Mouse (Mus musculus) heart, embryonic 14.5 days (tissue): ENCODE measurements around the gene Zgpat. TPM values are rescaled to one million over a fixed set of nuclear protein-coding genes. Genes with fewer than 3 reads are reported as not detected.

ENCODE experiments used
- ATAC-seq: fragments of 200-750 bp; cut with Nextera tagmentation; 2 replicates; pipeline ENCODE4 v1.8.0; 2017; ENCODE audit warnings: low read depth, moderate TSS enrichment; ENCODE audit not compliant: insufficient number of reproducible peaks, insufficient read depth, low FRiP score
- H3K27ac ChIP-seq, 2 experiments: fragments of 200-500 bp in 1 of 2; fragments of 300-500 bp in 1 of 2; sonication (generic) in 1 of 2; replicated peaks in 1 of 2; 2 replicates each; pipeline ENCODE4 v1.5.1; 2012 to 2014; ENCODE audit warnings: low read depth in 2 of 2, low read length in 2 of 2, control low read depth in 1 of 2, mild to moderate bottlenecking in 1 of 2, mixed read lengths in 1 of 2; ENCODE audit not compliant: control insufficient read depth in 1 of 2, insufficient read depth in 1 of 2
- H3K27me3 ChIP-seq: fragments of 300-500 bp; sonication (generic); 2 replicates; pipeline ENCODE4 v1.6.1; 2014; ENCODE audit warnings: mild to moderate bottlenecking, low read length, control low read depth; ENCODE audit not compliant: control insufficient read depth, insufficient read depth
- H3K36me3 ChIP-seq: fragments of 300-500 bp; sonication (generic); 2 replicates; pipeline ENCODE4 v1.6.1; 2014; ENCODE audit warnings: mild to moderate bottlenecking, control low read depth, low read length, mixed read lengths; ENCODE audit not compliant: control insufficient read depth, insufficient read depth
- H3K4me1 ChIP-seq, 2 experiments: fragments of 200-500 bp in 1 of 2; fragments of 300-500 bp in 1 of 2; sonication (generic) in 1 of 2; 2 replicates each; pipeline ENCODE4 v1.6.1; 2012 to 2014; ENCODE audit warnings: low read length in 2 of 2, control low read depth in 1 of 2, mixed read lengths in 1 of 2; ENCODE audit not compliant: control insufficient read depth in 2 of 2, insufficient read depth in 2 of 2
- H3K4me2 ChIP-seq: fragments of 300-500 bp; sonication (generic); 2 replicates; pipeline ENCODE4 v1.6.1; 2014; ENCODE audit warnings: mild to moderate bottlenecking, low read length
- H3K4me3 ChIP-seq, 2 experiments: fragments of 200-500 bp in 1 of 2; fragments of 300-500 bp in 1 of 2; sonication (generic) in 1 of 2; 2 replicates each; pipeline ENCODE4 v1.5.1; 2012 to 2014; ENCODE audit warnings: low read length in 2 of 2, mild to moderate bottlenecking in 2 of 2, control low read depth in 1 of 2, low read depth in 1 of 2, moderate library complexity in 1 of 2; ENCODE audit not compliant: control insufficient read depth in 1 of 2, insufficient read depth in 1 of 2
- H3K9ac ChIP-seq: fragments of 300-500 bp; sonication (generic); 2 replicates; pipeline ENCODE4 v1.6.1; 2014; ENCODE audit warnings: mild to moderate bottlenecking, low read length
- H3K9me3 ChIP-seq: fragments of 300-500 bp; sonication (generic); 2 replicates; pipeline ENCODE4 v1.6.1; 2016; ENCODE audit warnings: low read length, control low read depth; ENCODE audit not compliant: control insufficient read depth
- WGBS: fragments of 180-500 bp; shearing (Covaris S2); extraction: QIAGEN DNeasy Blood & Tissue Kit; methylation state at CpG from one replicate; pipeline ENCODE4 v1.1.7; 2014; 5-methylcytosine and 5-hydroxymethylcytosine counted together
- polyA plus RNA-seq: library from polyadenylated mRNA; unstranded; fragments of >200 nt; fragmentation: Nextera tagmentation; extraction: Ambion mirVana; gene quantifications from 2 replicates; pipeline ENCODE4 v1.2.1, GENCODE M21; 2014

Zgpat gene
- polyA plus RNA-seq, 1 experiment from 2014 or later: 26.3 TPM

GRCm38 (mm10) chr2:181377230-181377629, 12.5 kb downstream of the Zgpat start:
- Histone ChIP-seq H3K36me3 (peaks cover 42% of the 10 kb centered on the region), H3K27ac (no peak overlapping the region), H3K4me1 (no peaks in the 10 kb centered on the region), H3K9ac (no peak overlapping the region), H3K4me3 (no peak overlapping the region), H3K27me3 (no peaks in the 10 kb centered on the region), H3K4me2 (no peak overlapping the region), H3K9me3 (no peaks in the 10 kb centered on the region)
- ATAC-seq: no peak
- WGBS: 55% methylated on average over 2 of the region's 2 CpGs

DNA sequence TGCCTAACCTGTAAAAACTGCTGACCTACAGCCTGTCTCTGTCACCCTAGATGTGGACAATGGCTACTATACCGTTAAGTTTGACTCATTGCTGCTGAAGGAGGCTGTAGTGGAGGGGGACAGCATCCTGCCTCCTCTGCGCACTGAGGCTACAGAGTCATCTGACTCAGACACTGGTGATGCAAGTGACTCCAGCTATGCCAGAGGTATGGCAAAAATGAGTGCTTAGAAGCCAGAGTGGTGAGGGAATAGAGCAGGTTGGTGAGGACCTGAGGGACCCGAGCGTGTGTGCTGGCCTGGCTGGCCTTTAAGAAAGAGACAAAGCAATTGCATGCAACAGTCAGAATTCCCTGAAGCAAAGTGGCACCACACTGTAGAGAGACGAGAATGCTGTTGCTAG, 14.0 kb downstream of the Zgpat start:
- Histone ChIP-seq H3K36me3 (peaks cover 57% of the 10 kb centered on the region), H3K27ac (no peak overlapping the region)
- WGBS: 86% methylated on average over 5 of the region's 5 CpGs

GRCm38 (mm10) chr2:181379778-181380177, 15.1 kb downstream of the Zgpat start, which contains the start of gene Lime1:
Gene Lime1, plus strand, starts transcription at chr2:181380078.
- H3K27ac ChIP-seq: no peak within 1 kb of the TSS
- H3K9ac ChIP-seq: no peak within 1 kb of the TSS
- no peaks in the 10 kb centered on the region for H3K27me3 ChIP-seq
- no peaks in the 10 kb centered on the region for H3K9me3 ChIP-seq
- no peak within 1 kb of the TSS for H3K4me3 ChIP-seq
- WGBS: 89% methylated on average over 12 of the region's 12 CpGs
- H3K36me3 ChIP-seq: peaks cover 67% of the 10 kb centered on the region
- H3K4me2 ChIP-seq: no peak within 1 kb of the TSS
- no peak for ATAC-seq
- no peaks in the 10 kb centered on the region for H3K4me1 ChIP-seq

More for the DNA sequence above, 14.0 kb downstream of the Zgpat start:
- Histone ChIP-seq H3K9ac (no peak overlapping the region), H3K9me3 (no peaks in the 10 kb centered on the region), H3K4me1 (no peaks in the 10 kb centered on the region), H3K27me3 (no peaks in the 10 kb centered on the region), H3K4me3 (no peak overlapping the region), H3K4me2 (no peak overlapping the region)
- ATAC-seq: no peak

- WGBS: 86% methylated on average over 5 of the region's 5 CpGs
Observed at GRCm38 (mm10) chr2:181380251-181380650, 15.5 kb downstream of the Zgpat start.

GRCm38 (mm10) chr2:181381107-181381506, 16.4 kb downstream of the Zgpat start:
- Histone ChIP-seq H3K9me3 (no peaks in the 10 kb centered on the region), H3K4me2 (no peak overlapping the region), H3K27ac (no peak overlapping the region), H3K4me3 (no peak overlapping the region), H3K27me3 (no peaks in the 10 kb centered on the region), H3K36me3 (peaks cover 74% of the 10 kb centered on the region), H3K9ac (no peak overlapping the region), H3K4me1 (no peaks in the 10 kb centered on the region; a peak in 1 of 4 replicates)
- 84% methylated on average over 5 of the region's 5 CpGs for WGBS
- no peak for ATAC-seq

More at GRCm38 (mm10) chr2:181380251-181380650, 15.5 kb downstream of the Zgpat start:
- Histone ChIP-seq H3K9me3 (no peaks in the 10 kb centered on the region), H3K4me2 (no peak overlapping the region), H3K36me3 (peaks cover 69% of the 10 kb centered on the region), H3K4me1 (no peaks in the 10 kb centered on the region), H3K27me3 (no peaks in the 10 kb centered on the region), H3K4me3 (no peak overlapping the region), H3K9ac (no peak overlapping the region), H3K27ac (no peak overlapping the region)
- ATAC-seq: no peak

DNA sequence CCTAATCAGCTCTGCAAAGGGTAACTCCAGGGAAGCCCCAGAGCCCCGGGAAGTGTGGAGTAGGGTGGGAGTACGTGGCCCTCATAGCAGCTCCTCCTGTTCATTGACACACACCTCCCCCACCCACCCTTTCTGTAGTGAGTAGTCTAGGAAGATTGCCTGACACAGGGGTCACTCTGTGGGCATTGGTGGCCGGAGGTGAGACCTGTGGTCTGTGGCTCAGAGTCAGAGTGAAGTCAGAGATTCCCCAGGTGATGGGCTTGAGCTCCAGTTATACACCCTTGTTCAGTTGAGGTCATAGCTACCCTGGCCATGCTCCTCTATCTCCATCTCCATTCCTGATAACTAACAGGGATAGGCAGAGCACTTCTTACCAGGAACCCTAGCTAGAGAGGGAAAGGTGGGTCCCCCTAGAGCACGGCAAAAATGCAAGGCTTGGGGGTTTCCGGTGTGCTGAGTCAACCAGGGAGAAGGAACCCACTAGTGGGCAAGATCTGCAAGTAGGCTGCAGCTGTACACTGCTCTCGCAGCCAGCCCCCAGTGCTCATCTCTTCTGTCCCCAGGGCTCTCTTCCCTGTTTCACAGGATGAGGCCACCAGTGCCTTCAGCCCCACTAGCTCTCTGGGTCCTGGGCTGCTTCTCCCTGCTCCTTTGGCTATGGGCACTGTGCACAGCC, 17.0 kb downstream of the Zgpat start:
- WGBS: 87% methylated on average over 6 of the region's 6 CpGs
- H3K27ac ChIP-seq: no peak overlapping the region
- peaks cover 81% of the 10 kb centered on the region for H3K36me3 ChIP-seq
- no peak overlapping the region for H3K9ac ChIP-seq
- H3K27me3 ChIP-seq: no peaks in the 10 kb centered on the region
- no peaks in the 10 kb centered on the region for H3K9me3 ChIP-seq
- H3K4me2 ChIP-seq: no peak overlapping the region
- no peaks in the 10 kb centered on the region; a peak in 1 of 4 replicates for H3K4me1 ChIP-seq
- ATAC-seq: no peak
- H3K4me3 ChIP-seq: no peak overlapping the region

DNA sequence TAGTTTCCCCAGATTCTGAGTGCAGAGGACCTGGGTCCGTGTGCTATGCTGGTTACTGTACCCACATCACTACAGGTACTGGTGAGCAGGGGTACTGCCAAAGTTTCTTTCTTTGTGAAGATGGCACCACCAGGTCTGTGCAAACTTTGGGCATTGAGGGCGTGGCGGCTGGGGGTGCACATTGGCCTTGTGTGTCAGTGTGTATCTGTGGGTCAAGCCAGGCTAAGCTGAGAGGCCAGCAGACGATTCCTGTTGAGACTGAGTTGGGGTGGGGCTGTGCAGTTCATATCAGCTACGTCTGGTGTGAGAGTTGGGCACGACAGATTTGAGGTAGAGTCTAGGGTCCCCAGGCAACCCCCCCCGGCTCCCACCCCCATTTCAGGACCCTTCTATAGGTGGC, 19.7 kb downstream of the Zgpat start:
- no peak for ATAC-seq
- Histone ChIP-seq H3K9me3 (no peaks in the 10 kb centered on the region), H3K27me3 (no peaks in the 10 kb centered on the region), H3K4me1 (no peaks in the 10 kb centered on the region; a peak in 1 of 4 replicates), H3K27ac (no peak overlapping the region), H3K36me3 (peaks cover 81% of the 10 kb centered on the region), H3K4me2 (no peak overlapping the region), H3K4me3 (no peak overlapping the region), H3K9ac (no peak overlapping the region)
- 79% methylated on average over 7 of the region's 7 CpGs for WGBS

DNA sequence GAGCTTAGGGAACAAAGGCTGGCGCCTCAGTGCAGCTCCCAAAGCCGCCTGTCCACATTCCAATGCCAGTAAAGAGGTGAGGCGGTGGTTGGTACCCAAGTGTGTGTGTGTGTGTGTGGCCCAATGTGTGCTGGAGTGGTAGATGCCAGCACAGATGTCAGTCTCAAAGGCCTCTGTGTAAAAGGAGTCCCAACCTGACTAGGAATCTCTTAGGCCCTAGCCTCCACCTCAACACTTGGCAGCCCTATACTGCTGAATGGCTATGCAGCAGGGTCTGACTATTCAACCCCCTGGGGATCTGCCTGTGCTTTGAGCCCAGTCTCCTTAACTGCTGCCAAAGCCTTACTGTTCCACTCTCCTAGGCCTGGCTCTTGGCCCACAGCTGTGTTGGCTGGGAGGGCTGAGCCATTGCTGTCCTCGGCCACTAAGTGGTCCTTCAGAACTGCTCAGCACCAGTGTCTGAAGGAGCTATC, 20.2 kb downstream of the Zgpat start:
- H3K27ac ChIP-seq: no peak overlapping the region
- peaks cover 76% of the 10 kb centered on the region for H3K36me3 ChIP-seq
- no peak overlapping the region for H3K4me2 ChIP-seq
- no peaks in the 10 kb centered on the region for H3K27me3 ChIP-seq
- no peaks in the 10 kb centered on the region for H3K9me3 ChIP-seq
- H3K4me3 ChIP-seq: no peak overlapping the region
- H3K4me1 ChIP-seq: no peaks in the 10 kb centered on the region; a peak in 1 of 4 replicates
- no peak overlapping the region for H3K9ac ChIP-seq
- 77% methylated on average over 4 of the region's 4 CpGs for WGBS
- peak; percentile 33; the same call in 1 of the 2 replicates for ATAC-seq
